Mouse (Mus musculus) neutrophil, adult 5-6 weeks (primary cell): ENCODE measurements around the gene I830077J02Rik. TPM values are rescaled to one million over a fixed set of nuclear protein-coding genes. Genes with fewer than 3 reads are reported as not detected.

Source experiments
- total RNA-seq: library from RNA; stranded (forward); fragments of 200-1000 nt; gene quantifications from 2 replicates; pipeline ENCODE4 v1.2.3, GENCODE M21; 2017

I830077J02Rik gene
- total RNA-seq, 1 experiment from 2014 or later: 49.3 TPM

Other genes with a start within 250 kb of the I830077J02Rik start
- 32.2 and 36.5 TPM in 2 replicates for gene Ddx20, start 245.1 kb downstream of the I830077J02Rik start, total RNA-seq
- gene Inka2, start 228.1 kb downstream of the I830077J02Rik start, total RNA-seq: 0.23 and 0.25 TPM in 2 replicates
- gene Rap1a, start 131.3 kb downstream of the I830077J02Rik start, total RNA-seq: 146 and 151 TPM in 2 replicates
- gene Adora3, start 61.8 kb downstream of the I830077J02Rik start, total RNA-seq: 1.6 and 2.7 TPM in 2 replicates
- gene Tmigd3, start 61.8 kb downstream of the I830077J02Rik start, total RNA-seq: not detected in 2 replicates
- 34.9 and 37.3 TPM in 2 replicates for gene Wdr77, start 26.7 kb upstream of the I830077J02Rik start, total RNA-seq
- gene Atp5f1, start 27.4 kb upstream of the I830077J02Rik start, total RNA-seq: 296 and 319 TPM in 2 replicates
- gene Ovgp1, start 41.0 kb upstream of the I830077J02Rik start, total RNA-seq: 34.3 and 38.4 TPM in 2 replicates
- 1.7 TPM in 1 of 2 replicates, not detected in the other for gene Pifo, start 82.0 kb upstream of the I830077J02Rik start, total RNA-seq
- gene Chil5, start 100.2 kb upstream of the I830077J02Rik start, total RNA-seq: 0.74 and 2.9 TPM in 2 replicates
- not detected in 2 replicates for gene Chia1, start 180.6 kb upstream of the I830077J02Rik start, total RNA-seq
- gene Chil3, start 234.9 kb upstream of the I830077J02Rik start, total RNA-seq: 27.5 and 33.9 TPM in 2 replicates